Mouse (Mus musculus) megakaryocyte progenitor cell, adult 5-6 weeks (primary cell): ENCODE results near the gene Lrrc46. TPM values are rescaled to one million over a fixed set of nuclear protein-coding genes. Genes with fewer than 3 reads are reported as not detected.

Experiments used
- total RNA-seq, 2 experiments: library from RNA; stranded (forward) in 1 of 2; stranded (reverse) in 1 of 2; fragments of 157-497, 149-512 nt in 1 of 2; fragments of 200-1000 nt in 1 of 2; gene quantifications; 2 replicates each; pipeline versions ENCODE4 v1.2.3 to v1.2.4; 2015 to 2017

Gene Lrrc46
- total RNA-seq, 2 experiments from 2014 or later, result 0.69 TPM; not detected in 1

Other genes with a start within 250 kb of the Lrrc46 start
- gene Nfe2l1, start 211.4 kb downstream of the Lrrc46 start, total RNA-seq (2015), result 39.0 and 39.8 TPM in 2 replicates
- 41.0 and 42.5 TPM in 2 replicates for gene Nfe2l1, start 211.4 kb downstream of the Lrrc46 start, total RNA-seq (2017)
- 6.2 and 6.5 TPM in 2 replicates for gene Copz2, start 191.5 kb downstream of the Lrrc46 start, total RNA-seq (2015)
- gene Copz2, start 191.5 kb downstream of the Lrrc46 start, total RNA-seq (2017), result 3.3 and 4.0 TPM in 2 replicates
- gene Cdk5rap3, start 124.9 kb downstream of the Lrrc46 start, total RNA-seq (2015), result 30.3 and 31.4 TPM in 2 replicates
- gene Cdk5rap3, start 124.9 kb downstream of the Lrrc46 start, total RNA-seq (2017), result 70.1 and 74.3 TPM in 2 replicates
- not detected in 2 replicates for gene Prr15l, start 113.3 kb downstream of the Lrrc46 start, total RNA-seq (2015)
- not detected in 2 replicates for gene Prr15l, start 113.3 kb downstream of the Lrrc46 start, total RNA-seq (2017)
- gene Pnpo, start 97.4 kb downstream of the Lrrc46 start, total RNA-seq (2015), result 22.5 and 23.0 TPM in 2 replicates
- gene Pnpo, start 97.4 kb downstream of the Lrrc46 start, total RNA-seq (2017), result 36.3 and 38.7 TPM in 2 replicates
- 21.0 and 27.4 TPM in 2 replicates for gene Sp2, start 58.4 kb downstream of the Lrrc46 start, total RNA-seq (2015)
- gene Sp2, start 58.4 kb downstream of the Lrrc46 start, total RNA-seq (2017), result 2.3 and 2.8 TPM in 2 replicates
- gene Sp6, start 28.0 kb downstream of the Lrrc46 start, total RNA-seq (2015), result not detected in 2 replicates
- 0.03 TPM in 1 of 2 replicates, not detected in the other for gene Sp6, start 28.0 kb downstream of the Lrrc46 start, total RNA-seq (2017)
- gene Scrn2, start 11.5 kb downstream of the Lrrc46 start, total RNA-seq (2015), result 3.0 and 4.2 TPM in 2 replicates
- 18.3 and 21.1 TPM in 2 replicates for gene Scrn2, start 11.5 kb downstream of the Lrrc46 start, total RNA-seq (2017)
- 32.1 and 34.0 TPM in 2 replicates for gene Mrpl10, start 153 bp upstream of the Lrrc46 start, total RNA-seq (2015)
- gene Mrpl10, start 153 bp upstream of the Lrrc46 start, total RNA-seq (2017), result 19.7 and 24.5 TPM in 2 replicates
- 8.5 and 9.7 TPM in 2 replicates for gene Osbpl7, start 9.2 kb upstream of the Lrrc46 start, total RNA-seq (2015)
- gene Osbpl7, start 9.2 kb upstream of the Lrrc46 start, total RNA-seq (2017), result 8.3 and 10.5 TPM in 2 replicates
- not detected in 2 replicates for gene Tbx21, start 73.9 kb upstream of the Lrrc46 start, total RNA-seq (2015)
- gene Tbx21, start 73.9 kb upstream of the Lrrc46 start, total RNA-seq (2017), result not detected in 2 replicates
- 3.6 and 4.1 TPM in 2 replicates for gene Tbkbp1, start 110.1 kb upstream of the Lrrc46 start, total RNA-seq (2015)
- 2.5 and 5.8 TPM in 2 replicates for gene Tbkbp1, start 110.1 kb upstream of the Lrrc46 start, total RNA-seq (2017)
- gene Kpnb1, start 146.5 kb upstream of the Lrrc46 start, total RNA-seq (2015), result 156 and 175 TPM in 2 replicates
- 312 and 387 TPM in 2 replicates for gene Kpnb1, start 146.5 kb upstream of the Lrrc46 start, total RNA-seq (2017)
- 38.7 TPM in 2 replicates for gene Npepps, start 239.2 kb upstream of the Lrrc46 start, total RNA-seq (2015)
- 24.6 and 27.9 TPM in 2 replicates for gene Npepps, start 239.2 kb upstream of the Lrrc46 start, total RNA-seq (2017)